Mouse (Mus musculus): ENCODE measurements around the gene Utrn. TPM values are rescaled to one million over a fixed set of nuclear protein-coding genes. Genes with fewer than 3 reads are reported as not detected.

Utrn gene
- polyA plus RNA-seq, 1 experiment, result 18.1 TPM

DNA sequence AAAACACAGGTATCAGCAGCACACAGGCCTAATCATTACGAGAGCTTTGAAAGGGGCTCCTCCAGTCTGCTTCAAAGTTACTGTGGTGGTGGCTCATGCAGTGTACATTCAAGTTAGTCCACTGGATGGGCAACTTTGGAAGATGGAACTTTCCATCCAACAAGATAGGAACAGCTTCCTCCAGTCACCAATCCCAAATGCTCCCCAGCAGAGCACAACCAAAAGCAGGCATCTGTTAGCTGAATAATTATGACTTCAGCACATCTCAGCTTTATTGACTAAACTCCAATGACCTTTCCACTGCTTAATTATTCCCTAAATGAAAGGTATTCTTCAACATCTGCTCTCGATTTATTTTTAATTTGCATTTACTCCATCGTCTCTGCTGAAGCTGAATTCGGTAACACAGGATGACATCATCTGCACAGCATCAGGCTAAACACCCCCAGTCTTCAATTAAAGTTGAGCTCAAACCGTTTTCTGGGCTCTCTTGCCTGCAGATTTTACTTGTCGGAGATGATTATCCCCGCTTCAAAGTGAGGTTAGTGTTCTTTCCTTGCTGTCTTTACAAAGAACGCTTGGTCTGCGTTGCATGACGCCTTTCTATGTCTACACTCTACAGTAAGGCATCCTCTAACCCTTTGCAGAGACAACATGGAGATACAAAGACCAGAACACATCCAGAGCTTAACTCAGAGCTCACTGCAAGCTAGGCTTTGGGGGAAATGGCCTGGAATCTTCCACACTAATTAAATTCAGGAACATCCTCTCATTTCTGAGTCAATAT lies 20.6 kb downstream of the Utrn start:
- H3K27ac ChIP-seq (ENCODE audit: insufficient read depth, low read depth, low read length), result no peak overlapping the region
- no peak for TF ChIP-seq POLR2A (IDR thresholded peaks at IDR 0.05; ENCODE audit: borderline replicate concordance, low read depth, low read length)
- TF ChIP-seq CTCF (IDR thresholded peaks at IDR 0.05; ENCODE audit: low read depth, low read length), result no peak
- no peak overlapping the region for H3K4me3 ChIP-seq (ENCODE audit: insufficient read depth, low read length)
- no peaks in the 10 kb centered on the region; the same call in 1 of the 2 replicates for H3K4me1 ChIP-seq (ENCODE audit: control insufficient read depth, insufficient read depth, low read length)

DNA sequence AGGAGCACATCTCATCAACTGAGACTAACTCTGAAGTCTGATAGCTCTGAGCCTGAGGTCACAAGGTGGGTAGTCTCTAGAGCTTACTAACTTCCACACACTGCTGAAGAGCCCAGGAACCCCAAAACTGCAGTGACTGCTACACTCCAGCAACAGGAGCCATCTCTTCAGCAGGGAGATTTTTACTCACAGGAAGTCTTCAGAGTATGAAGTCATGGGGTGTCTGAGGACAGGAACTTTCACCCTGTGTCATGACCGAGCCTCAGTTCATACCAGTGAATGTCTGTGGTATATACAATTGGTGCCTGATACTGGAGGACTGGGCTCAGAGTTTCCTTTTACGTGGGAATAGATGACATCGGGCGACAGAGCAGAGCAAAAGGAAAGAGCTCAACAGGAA lies 26.6 kb downstream of the Utrn start:
- Histone ChIP-seq H3K4me1 (ENCODE audit: control insufficient read depth, insufficient read depth, low read length) (peaks cover 15% of the 10 kb centered on the region), H3K27ac (ENCODE audit: insufficient read depth, low read depth, low read length) (no peak overlapping the region), H3K4me3 (ENCODE audit: insufficient read depth, low read length) (no peak overlapping the region)
- TF ChIP-seq CTCF (IDR thresholded peaks at IDR 0.05; ENCODE audit: low read depth, low read length) (no peak), POLR2A (IDR thresholded peaks at IDR 0.05; ENCODE audit: borderline replicate concordance, low read depth, low read length) (no peak)

DNA sequence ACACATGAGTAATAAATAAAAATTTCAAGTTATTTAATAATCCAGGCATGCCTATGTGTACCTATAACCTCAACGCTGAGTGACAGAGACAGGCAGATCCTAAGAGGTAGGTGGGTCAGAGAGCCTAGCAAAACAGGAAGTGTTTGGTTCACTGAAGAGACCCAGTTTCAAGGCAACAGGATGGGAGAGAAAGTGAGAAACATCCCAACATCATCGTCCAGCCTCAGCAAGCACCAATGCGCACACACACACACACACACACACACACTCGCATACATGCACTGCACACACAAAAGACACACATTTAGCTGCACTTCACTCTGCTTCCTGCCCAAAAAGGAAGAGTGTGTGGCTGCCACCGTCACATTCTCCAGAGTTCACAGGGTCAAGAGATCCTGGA lies 27.7 kb downstream of the Utrn start:
- H3K27ac ChIP-seq (ENCODE audit: insufficient read depth, low read depth, low read length), result no peak overlapping the region
- TF ChIP-seq CTCF (IDR thresholded peaks at IDR 0.05; ENCODE audit: low read depth, low read length) (no peak), POLR2A (IDR thresholded peaks at IDR 0.05; ENCODE audit: borderline replicate concordance, low read depth, low read length) (no peak)
- H3K4me1 ChIP-seq (ENCODE audit: control insufficient read depth, insufficient read depth, low read length), result peaks cover 15% of the 10 kb centered on the region
- H3K4me3 ChIP-seq (ENCODE audit: insufficient read depth, low read length), result no peak overlapping the region

DNA sequence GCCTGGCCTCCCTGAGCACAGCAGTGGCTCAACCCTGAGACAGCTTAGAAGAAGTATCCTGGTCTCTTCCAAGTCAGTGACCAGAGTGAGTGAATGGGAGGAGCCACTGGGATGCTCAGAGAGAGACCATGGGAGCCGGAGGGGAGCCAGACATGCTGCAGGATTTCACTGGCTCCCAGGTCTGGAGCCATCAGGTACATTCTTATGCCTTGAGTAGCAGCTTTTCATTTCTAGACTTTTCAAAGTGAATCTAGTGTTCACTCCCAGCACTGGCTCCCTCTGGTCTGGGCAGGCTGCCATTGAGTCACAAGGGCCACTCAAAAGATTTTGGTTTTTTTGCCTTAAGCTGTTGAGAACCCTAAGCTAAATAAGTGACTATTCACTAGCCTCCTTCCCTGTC lies 31.5 kb downstream of the Utrn start:
- Histone ChIP-seq H3K4me3 (ENCODE audit: insufficient read depth, low read length) (no peak overlapping the region), H3K27ac (ENCODE audit: insufficient read depth, low read depth, low read length) (no peak overlapping the region), H3K4me1 (ENCODE audit: control insufficient read depth, insufficient read depth, low read length) (peaks cover 18% of the 10 kb centered on the region)
- TF ChIP-seq POLR2A (IDR thresholded peaks at IDR 0.05; ENCODE audit: borderline replicate concordance, low read depth, low read length) (no peak), CTCF (IDR thresholded peaks at IDR 0.05; ENCODE audit: low read depth, low read length) (no peak)

DNA sequence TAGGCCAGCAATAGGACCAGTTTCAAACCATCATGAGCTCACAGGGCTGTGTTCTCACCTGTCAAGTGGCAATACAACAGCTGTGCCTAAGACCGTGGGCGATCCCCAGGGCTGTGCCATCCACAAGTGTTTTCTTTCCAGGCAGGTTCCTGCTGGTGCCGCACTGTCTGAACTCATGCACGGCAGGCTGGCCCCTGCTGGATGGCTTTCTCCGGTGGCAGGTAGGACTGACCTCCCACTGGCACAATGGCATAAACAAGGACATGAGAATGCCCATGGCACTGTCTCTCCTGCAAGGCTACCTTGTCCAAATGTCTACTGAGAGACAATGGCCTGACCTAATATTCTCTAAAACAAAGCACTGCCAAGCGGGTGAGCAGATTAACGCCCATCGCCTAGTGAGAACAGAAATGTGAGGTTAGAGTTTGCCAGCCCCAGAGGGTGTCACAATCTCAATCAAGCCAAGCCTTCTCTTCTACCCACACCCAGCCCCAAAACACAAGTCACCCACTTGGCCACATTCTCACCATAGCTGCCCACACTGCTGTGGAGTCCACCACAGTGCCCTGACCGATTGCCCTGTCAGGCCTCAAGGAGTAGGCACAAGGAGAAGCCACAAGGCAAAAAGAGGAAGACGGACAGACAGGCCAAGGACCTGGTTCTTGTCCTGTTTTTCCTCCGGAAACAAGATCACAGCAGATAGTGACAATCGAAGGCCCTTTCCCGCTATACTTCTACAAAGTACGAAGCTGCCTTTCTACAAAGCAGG lies 32.9 kb downstream of the Utrn start:
- Histone ChIP-seq H3K4me1 (ENCODE audit: control insufficient read depth, insufficient read depth, low read length) (peaks cover 8% of the 10 kb centered on the region; the same call in 1 of the 2 replicates), H3K4me3 (ENCODE audit: insufficient read depth, low read length) (no peak overlapping the region), H3K27ac (ENCODE audit: insufficient read depth, low read depth, low read length) (no peak overlapping the region)
- no peak for TF ChIP-seq CTCF (IDR thresholded peaks at IDR 0.05; ENCODE audit: low read depth, low read length)
- TF ChIP-seq POLR2A (IDR thresholded peaks at IDR 0.05; ENCODE audit: borderline replicate concordance, low read depth, low read length), result no peak

DNA sequence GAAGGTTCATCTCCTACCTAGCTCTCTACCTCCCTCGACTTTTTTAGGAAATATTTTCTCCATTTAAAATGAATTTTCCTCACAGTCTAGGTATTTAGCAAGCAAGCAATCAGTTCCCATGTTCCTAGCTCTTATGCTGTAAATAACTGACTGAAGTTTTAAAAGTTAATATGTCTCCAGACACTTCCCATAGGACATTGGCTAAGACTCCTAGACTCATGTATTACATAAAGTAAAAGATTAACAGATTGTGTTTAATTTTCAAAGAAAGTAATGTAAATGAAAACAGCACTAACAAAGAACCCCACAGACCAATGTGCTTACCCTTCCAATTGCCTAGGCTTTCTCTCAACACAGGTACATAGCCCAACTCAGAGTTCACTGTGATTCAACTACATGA lies 35.0 kb downstream of the Utrn start:
- H3K4me1 ChIP-seq (ENCODE audit: control insufficient read depth, insufficient read depth, low read length), result peaks cover 8% of the 10 kb centered on the region; the same call in 1 of the 2 replicates
- H3K27ac ChIP-seq (ENCODE audit: insufficient read depth, low read depth, low read length), result no peak overlapping the region
- no peak overlapping the region for H3K4me3 ChIP-seq (ENCODE audit: insufficient read depth, low read length)
- TF ChIP-seq CTCF (IDR thresholded peaks at IDR 0.05; ENCODE audit: low read depth, low read length) (no peak), POLR2A (IDR thresholded peaks at IDR 0.05; ENCODE audit: borderline replicate concordance, low read depth, low read length) (no peak)

DNA sequence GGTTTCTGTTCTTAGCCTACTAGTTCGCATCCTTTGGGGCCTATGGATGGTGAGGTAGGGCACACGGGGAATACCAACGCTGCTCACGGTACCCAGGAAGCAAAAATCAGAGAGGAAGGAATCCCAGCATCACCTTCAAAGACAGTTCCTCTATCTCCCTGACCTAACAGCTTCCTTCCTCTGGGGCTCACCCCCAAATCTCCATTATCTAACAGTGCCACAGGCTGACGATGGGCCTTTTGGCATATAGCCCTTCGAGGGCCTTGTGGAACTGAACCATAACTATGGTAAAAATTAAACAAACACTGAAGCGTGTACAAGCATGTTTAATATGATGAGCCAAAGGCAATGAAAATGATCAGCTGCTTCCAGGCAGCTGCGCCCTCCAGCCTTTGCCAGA lies 37.0 kb downstream of the Utrn start:
- Histone ChIP-seq H3K4me3 (ENCODE audit: insufficient read depth, low read length) (no peak overlapping the region), H3K27ac (ENCODE audit: insufficient read depth, low read depth, low read length) (no peak overlapping the region), H3K4me1 (ENCODE audit: control insufficient read depth, insufficient read depth, low read length) (peaks cover 6% of the 10 kb centered on the region; the same call in 1 of the 2 replicates)
- TF ChIP-seq CTCF (IDR thresholded peaks at IDR 0.05; ENCODE audit: low read depth, low read length), result no peak
- TF ChIP-seq POLR2A (IDR thresholded peaks at IDR 0.05; ENCODE audit: borderline replicate concordance, low read depth, low read length), result no peak

DNA sequence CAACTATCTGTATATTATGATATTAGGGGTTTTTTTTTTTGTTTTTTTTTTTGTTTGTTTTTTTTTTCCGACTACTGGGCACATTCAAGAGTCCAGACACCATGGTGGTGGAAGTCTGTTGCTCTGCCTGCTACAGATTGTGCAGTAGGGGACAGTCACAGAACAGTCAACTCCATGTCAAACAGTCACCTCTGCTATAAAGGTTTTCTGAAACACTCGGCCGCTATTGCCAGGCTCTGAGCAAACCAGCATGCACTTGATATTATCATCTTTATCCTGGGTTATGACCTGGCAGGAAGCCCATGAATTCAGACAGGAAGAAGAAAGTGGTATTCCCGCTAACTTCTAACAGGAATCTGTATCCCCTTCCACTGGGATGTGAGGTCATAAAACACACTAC lies 41.4 kb downstream of the Utrn start:
- TF ChIP-seq CTCF (IDR thresholded peaks at IDR 0.05; ENCODE audit: low read depth, low read length) (no peak), POLR2A (IDR thresholded peaks at IDR 0.05; ENCODE audit: borderline replicate concordance, low read depth, low read length) (no peak)
- peaks cover 6% of the 10 kb centered on the region for H3K4me1 ChIP-seq (ENCODE audit: control insufficient read depth, insufficient read depth, low read length)

DNA sequence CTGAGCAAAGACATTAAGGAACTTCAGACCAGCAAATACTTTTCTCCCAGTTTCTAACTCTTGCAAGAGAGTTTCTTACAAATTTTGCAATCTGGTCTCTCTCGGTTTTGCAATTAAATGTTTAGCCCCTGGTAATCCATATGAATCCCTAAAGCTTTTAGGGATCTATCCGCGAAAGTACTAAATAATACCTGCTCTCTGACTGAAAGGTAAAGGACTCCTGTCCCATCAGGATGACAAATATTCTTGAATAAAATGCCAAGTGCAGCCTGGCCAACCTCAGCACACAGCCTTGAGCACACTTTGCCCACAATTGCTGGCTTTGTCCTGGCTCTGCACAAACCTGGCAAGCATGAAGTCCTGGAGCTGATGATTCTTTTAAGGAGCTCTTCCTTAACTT lies 41.9 kb downstream of the Utrn start:
- TF ChIP-seq POLR2A (IDR thresholded peaks at IDR 0.05; ENCODE audit: borderline replicate concordance, low read depth, low read length) (no peak), CTCF (IDR thresholded peaks at IDR 0.05; ENCODE audit: low read depth, low read length) (no peak)
- Histone ChIP-seq H3K4me3 (ENCODE audit: insufficient read depth, low read length) (no peak overlapping the region), H3K27ac (ENCODE audit: insufficient read depth, low read depth, low read length) (no peak overlapping the region), H3K4me1 (ENCODE audit: control insufficient read depth, insufficient read depth, low read length) (peaks cover 11% of the 10 kb centered on the region)

More for the DNA sequence above, 41.4 kb downstream of the Utrn start:
- Histone ChIP-seq H3K4me3 (ENCODE audit: insufficient read depth, low read length) (no peak overlapping the region), H3K27ac (ENCODE audit: insufficient read depth, low read depth, low read length) (no peak overlapping the region)

DNA sequence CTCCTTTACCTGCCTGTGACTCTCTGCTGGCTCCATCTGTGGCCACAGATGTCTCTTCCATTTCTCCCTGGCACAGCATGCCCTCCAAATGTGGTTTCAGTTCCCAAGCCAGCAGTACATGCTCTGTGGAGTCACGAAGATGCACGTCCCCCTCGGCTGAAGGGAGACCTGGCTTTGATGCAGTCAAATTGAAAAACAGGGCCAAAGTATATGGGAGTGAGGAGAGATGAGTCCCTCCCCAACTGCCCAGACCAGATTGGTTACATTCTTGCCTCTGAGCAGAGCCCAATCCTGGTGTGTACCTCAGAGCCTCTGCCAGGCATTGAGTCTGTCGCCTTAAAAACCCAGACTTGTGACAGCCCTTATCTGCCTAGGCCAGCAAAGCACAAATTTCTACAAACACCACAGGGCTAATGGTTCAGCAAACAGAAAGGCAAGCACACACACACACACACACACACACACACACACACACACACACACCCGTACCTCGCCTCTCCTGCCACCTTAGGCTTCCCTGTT lies 42.3 kb downstream of the Utrn start:
- Histone ChIP-seq H3K4me1 (ENCODE audit: control insufficient read depth, insufficient read depth, low read length) (peaks cover 11% of the 10 kb centered on the region), H3K27ac (ENCODE audit: insufficient read depth, low read depth, low read length) (no peak overlapping the region), H3K4me3 (ENCODE audit: insufficient read depth, low read length) (no peak overlapping the region)
- TF ChIP-seq POLR2A (IDR thresholded peaks at IDR 0.05; ENCODE audit: borderline replicate concordance, low read depth, low read length) (no peak), CTCF (IDR thresholded peaks at IDR 0.05; ENCODE audit: low read depth, low read length) (no peak)

Data from bone marrow macrophage, adult 2 months (primary cell).